Mouse (Mus musculus): Measurements from ENCODE around the gene Cab39. TPM values are rescaled to one million over a fixed set of nuclear protein-coding genes. Genes with fewer than 3 reads are reported as not detected.

Gene Cab39
- total RNA-seq, 2 experiments from 2014 or later: 76.6 to 124 TPM

GRCm38 (mm10) chr1:85896781-85897700 is 103.8 kb downstream of the Cab39 start:
- ATAC-seq (replicated peaks; ENCODE audit: poor library complexity, severe bottlenecking): no peak

GRCm38 (mm10) chr1:85897901-85898760 is 104.9 kb downstream of the Cab39 start:
- no peak for ATAC-seq (replicated peaks; ENCODE audit: poor library complexity, severe bottlenecking)

GRCm38 (mm10) chr1:85898761-85899387 is 105.6 kb downstream of the Cab39 start:
- ATAC-seq (replicated peaks; ENCODE audit: poor library complexity, severe bottlenecking): no peak

- no peak for ATAC-seq (replicated peaks; ENCODE audit: poor library complexity, severe bottlenecking)
These were observed 106.1 kb downstream of the Cab39 start for GRCm38 (mm10) chr1:85899388-85899761.

- ATAC-seq (replicated peaks; ENCODE audit: poor library complexity, severe bottlenecking): no peak
These were observed 107.5 kb downstream of the Cab39 start for GRCm38 (mm10) chr1:85900521-85901333.

Other genes with a start within 250 kb of the Cab39 start
- not detected in 2 replicates for gene G530012D18Rik, start 217.8 kb upstream of the Cab39 start, total RNA-seq (2014; fragmentation: Nextera tagmentation)
- gene G530012D18Rik, start 217.8 kb upstream of the Cab39 start, total RNA-seq (2017): not detected in 2 replicates
- 136 and 150 TPM in 2 replicates for gene Sp110, start 194.6 kb upstream of the Cab39 start, total RNA-seq (2014; fragmentation: Nextera tagmentation)
- 117 and 120 TPM in 2 replicates for gene Sp110, start 194.6 kb upstream of the Cab39 start, total RNA-seq (2017)
- gene Sp140, start 193.1 kb upstream of the Cab39 start, total RNA-seq (2014; fragmentation: Nextera tagmentation): 69.0 and 70.3 TPM in 2 replicates
- gene Sp140, start 193.1 kb upstream of the Cab39 start, total RNA-seq (2017): 58.8 and 66.9 TPM in 2 replicates
- 109 and 124 TPM in 2 replicates for gene Sp100, start 143.5 kb upstream of the Cab39 start, total RNA-seq (2014; fragmentation: Nextera tagmentation)
- gene Sp100, start 143.5 kb upstream of the Cab39 start, total RNA-seq (2017): 68.7 and 78.7 TPM in 2 replicates
- gene A630001G21Rik, start 14.8 kb upstream of the Cab39 start, total RNA-seq (2014; fragmentation: Nextera tagmentation): 105 and 129 TPM in 2 replicates
- 77.1 and 79.8 TPM in 2 replicates for gene A630001G21Rik, start 14.8 kb upstream of the Cab39 start, total RNA-seq (2017)
- 58.1 and 68.6 TPM in 2 replicates for gene Itm2c, start 100.8 kb downstream of the Cab39 start, total RNA-seq (2014; fragmentation: Nextera tagmentation)
- 89.1 and 106 TPM in 2 replicates for gene Itm2c, start 100.8 kb downstream of the Cab39 start, total RNA-seq (2017)
- gene 4933407L21Rik, start 135.0 kb downstream of the Cab39 start, total RNA-seq (2014; fragmentation: Nextera tagmentation): not detected in 2 replicates
- gene 4933407L21Rik, start 135.0 kb downstream of the Cab39 start, total RNA-seq (2017): not detected in 2 replicates
- gene Gpr55, start 167.6 kb downstream of the Cab39 start, total RNA-seq (2014; fragmentation: Nextera tagmentation): not detected in 2 replicates
- not detected in 2 replicates for gene Gpr55, start 167.6 kb downstream of the Cab39 start, total RNA-seq (2017)
- not detected in 2 replicates for gene Spata3, start 223.4 kb downstream of the Cab39 start, total RNA-seq (2014; fragmentation: Nextera tagmentation)
- not detected in 2 replicates for gene Spata3, start 223.4 kb downstream of the Cab39 start, total RNA-seq (2017)

Data from granulocyte monocyte progenitor cell, adult 5-6 weeks (primary cell).